Mouse (Mus musculus) brain, embryonic 14.5 days (tissue): ENCODE data around the gene Btc.

ENCODE experiments used
- CTCF ChIP-seq: fragments of 200-500 bp; IDR thresholded peaks from 2 replicates; pipeline ENCODE4 v1.5.1; 2012; ENCODE audit warnings: inconsistent platforms, mild to moderate bottlenecking, moderate library complexity, borderline replicate concordance; ENCODE audit not compliant: insufficient read depth, insufficient read length; ENCODE audit errors: extremely low read depth
- POLR2A ChIP-seq: fragments of 200-500 bp; IDR thresholded peaks from 2 replicates; pipeline ENCODE4 v1.6.1; 2012; ENCODE audit warnings: mild to moderate bottlenecking, inconsistent platforms, borderline replicate concordance; ENCODE audit not compliant: poor library complexity, insufficient read depth, insufficient read length, severe bottlenecking; ENCODE audit errors: extremely low read depth

DNA sequence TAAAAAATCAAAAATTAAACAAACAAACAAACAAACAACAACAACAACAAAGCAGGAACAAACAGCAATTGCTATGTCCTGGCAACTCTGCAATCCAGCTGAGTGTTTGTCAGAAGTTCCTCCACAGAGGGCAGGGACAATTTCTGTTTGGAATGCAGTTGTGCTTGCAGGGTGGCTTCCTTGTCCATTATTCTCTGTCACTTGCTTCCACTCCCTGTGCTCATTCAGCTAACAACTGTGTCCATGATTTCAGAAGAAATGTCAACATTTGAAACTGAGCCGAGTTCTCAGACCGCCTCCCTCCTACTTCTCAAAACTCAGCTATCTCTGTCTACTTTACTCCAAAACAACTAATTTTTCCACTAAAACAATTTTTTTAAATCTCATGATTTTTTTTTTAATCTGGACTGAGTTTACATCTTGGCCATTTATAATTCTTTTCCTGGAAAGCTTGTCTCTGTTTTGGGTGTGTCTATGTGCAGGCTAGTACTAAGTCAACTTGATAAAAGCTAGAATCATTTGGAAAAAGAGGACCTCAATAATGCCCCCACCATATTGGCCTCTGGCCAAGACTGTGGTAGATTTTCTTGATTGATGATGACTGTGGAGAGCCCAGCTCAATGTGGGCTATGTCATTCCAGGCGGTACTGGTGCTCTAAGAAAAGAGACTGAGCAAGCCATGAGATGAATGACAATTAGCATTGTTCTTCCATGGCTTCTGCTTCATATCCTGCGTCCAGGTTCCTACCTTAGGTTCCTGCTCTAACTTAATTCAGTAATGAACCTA lies 70.5 kb downstream of the Btc start:
- no peak for TF ChIP-seq POLR2A
- TF ChIP-seq CTCF = no peak
